Mouse (Mus musculus) bone marrow, adult 2 months (tissue): Measurements from ENCODE around the gene Cxcr2.

ENCODE experiments used
- CTCF ChIP-seq: fragments of 200-500 bp; IDR thresholded peaks from 2 replicates; pipeline ENCODE4 v1.5.1; 2011; ENCODE audit warnings: low read length, control low read depth; ENCODE audit not compliant: control insufficient read depth, insufficient read depth
- POLR2A ChIP-seq: fragments of 200-500 bp; IDR thresholded peaks from 2 replicates; pipeline ENCODE4 v1.6.1; 2011; ENCODE audit warnings: low read depth, mild to moderate bottlenecking, control low read depth, low read length, borderline replicate concordance; ENCODE audit not compliant: control insufficient read depth

- TF ChIP-seq CTCF (no peak), POLR2A (no peak)
Measured at GRCm38 (mm10) chr1:74119115-74119514, 34.7 kb upstream of the Cxcr2 start.
